Mouse (Mus musculus) frontal cortex, postnatal 10 days (tissue): ENCODE results near the gene Ifnar2.
"Not testable (repeated sequence)": the region's sequence is repeated elsewhere in the genome, so short reads cannot be mapped to it uniquely, and the experiment has no call there.

Source experiments
- DNase-seq, 2 experiments: peaks; one replicate each; pipeline ENCODE4 v3.0.0; 2022; ENCODE audit warnings: low spot score in 2 of 2, mixed read lengths in 1 of 2

Ifnar2 gene

GRCm38 (mm10) chr16:91427461-91427860 is 54.9 kb downstream of the Ifnar2 start:
- no peak for DNase-seq

- DNase-seq, result no peak
Measured at GRCm38 (mm10) chr16:91428259-91428865, 55.8 kb downstream of the Ifnar2 start.

GRCm38 (mm10) chr16:91432720-91433328 is 60.2 kb downstream of the Ifnar2 start:
- no peak for DNase-seq

- no peak for DNase-seq
Measured at GRCm38 (mm10) chr16:91433329-91433933, 60.8 kb downstream of the Ifnar2 start.

GRCm38 (mm10) chr16:91434119-91434518 is 61.5 kb downstream of the Ifnar2 start:
- DNase-seq, result no peak

GRCm38 (mm10) chr16:91438081-91438480 is 65.5 kb downstream of the Ifnar2 start:
- no peak for DNase-seq

- DNase-seq, result not testable (repeated sequence)
Measured at GRCm38 (mm10) chr16:91438599-91438998, 66.0 kb downstream of the Ifnar2 start.

GRCm38 (mm10) chr16:91441366-91441765 is 68.8 kb downstream of the Ifnar2 start:
- no peak for DNase-seq

GRCm38 (mm10) chr16:91441811-91442240 is 69.2 kb downstream of the Ifnar2 start:
- DNase-seq, result no peak

GRCm38 (mm10) chr16:91442446-91442845 is 69.9 kb downstream of the Ifnar2 start:
- DNase-seq, result no peak

GRCm38 (mm10) chr16:91443211-91443611 is 70.6 kb downstream of the Ifnar2 start:
- DNase-seq, result no peak

GRCm38 (mm10) chr16:91444847-91445246 is 72.3 kb downstream of the Ifnar2 start:
- no peak for DNase-seq

- DNase-seq, result no peak
Measured at GRCm38 (mm10) chr16:91445566-91445965, 73.0 kb downstream of the Ifnar2 start.

- no peak for DNase-seq
Measured at GRCm38 (mm10) chr16:91446778-91447511, 74.4 kb downstream of the Ifnar2 start.

- DNase-seq, result no peak
Measured at GRCm38 (mm10) chr16:91447512-91447900, 74.9 kb downstream of the Ifnar2 start.

- no peak for DNase-seq
Measured at GRCm38 (mm10) chr16:91448088-91448487, 75.5 kb downstream of the Ifnar2 start.

GRCm38 (mm10) chr16:91448895-91449294 is 76.3 kb downstream of the Ifnar2 start:
- no peak for DNase-seq

GRCm38 (mm10) chr16:91450137-91451064 is 77.8 kb downstream of the Ifnar2 start:
- DNase-seq, result no peak

- no peak for DNase-seq
Measured at GRCm38 (mm10) chr16:91451949-91452348, 79.4 kb downstream of the Ifnar2 start.

- DNase-seq, result no peak
Measured at GRCm38 (mm10) chr16:91452363-91452896, 79.8 kb downstream of the Ifnar2 start.
